Mouse (Mus musculus): ENCODE data around the gene Car9. TPM values are rescaled to one million over a fixed set of nuclear protein-coding genes. Genes with fewer than 3 reads are reported as not detected.

Gene Car9
- 1 to 10 TPM; 1.1 to 2.6 TPM for total RNA-seq (2023)

GRCm38 (mm10) chr4:43506536-43507185, at the start of gene Car9:
Car9 (plus strand) TSS chr4:43506966.

GRCm38 (mm10) chr4:43483535-43484091, 23.2 kb upstream of the Car9 start, which contains the start of gene Sit1:
Sit1 (minus strand) TSS chr4:43483734.

GRCm38 (mm10) chr4:43492821-43493185, 14.0 kb upstream of the Car9 start, which contains the start of gene Ccdc107:
Ccdc107 (plus strand) TSS chr4:43492900.

GRCm38 (mm10) chr4:43499407-43500333, 7.1 kb upstream of the Car9 start, which contains the start of gene Arhgef39:
Arhgef39 (minus strand) TSS chr4:43499695.

GRCm38 (mm10) chr4:43561997-43562768, 55.4 kb downstream of the Car9 start, which contains the start of the genes Creb3 and Tln1:
Creb3 (plus strand) TSS chr4:43562332.
Tln1 (minus strand) TSS chr4:43562691.

Other genes with a start within 250 kb of the Car9 start
- gene Atp8b5, start 239.8 kb upstream of the Car9 start, total RNA-seq (2023), result under 1 TPM in 1 of 2 experiments, not detected in 1; 0.38 TPM
- gene Rusc2, start 125.0 kb upstream of the Car9 start, total RNA-seq (2023), result 1 to 10 TPM; 2.9 to 3.4 TPM
- not detected for gene Fam166b, start 77.8 kb upstream of the Car9 start, total RNA-seq (2023)
- 1 to 10 TPM; 5.8 to 8.1 TPM for gene Tesk1, start 65.0 kb upstream of the Car9 start, total RNA-seq (2023)
- 10 to 100 TPM in 1 of 2 experiments, 1 to 10 TPM in 1; 2.2 to 24.5 TPM for gene Cd72, start 52.3 kb upstream of the Car9 start, total RNA-seq (2023)
- gene Sit1, start 23.2 kb upstream of the Car9 start, total RNA-seq (2023), result under 1 TPM in 1 of 2 experiments, not detected in 1; 0.31 TPM
- 1 to 10 TPM; 5.1 to 5.2 TPM for gene Ccdc107, start 14.1 kb upstream of the Car9 start, total RNA-seq (2023)
- gene Arhgef39, start 7.3 kb upstream of the Car9 start, total RNA-seq (2023), result 10 to 100 TPM; 31.2 to 32.1 TPM
- under 1 TPM; 0.60 to 0.68 TPM for gene Tpm2, start 16.8 kb downstream of the Car9 start, total RNA-seq (2023)
- 10 to 100 TPM; 67.4 to 72.8 TPM for gene Creb3, start 55.4 kb downstream of the Car9 start, total RNA-seq (2023)
- 100 to 1,000 TPM; 547 to 593 TPM for gene Tln1, start 55.7 kb downstream of the Car9 start, total RNA-seq (2023)
- gene Rgp1, start 71.7 kb downstream of the Car9 start, total RNA-seq (2023), result 10 to 100 TPM; 47.1 to 49.4 TPM
- 10 to 100 TPM; 28.4 to 32.8 TPM for gene Gba2, start 71.9 kb downstream of the Car9 start, total RNA-seq (2023)
- not detected for gene Msmp, start 77.5 kb downstream of the Car9 start, total RNA-seq (2023)
- gene Npr2, start 125.0 kb downstream of the Car9 start, total RNA-seq (2023), result under 1 TPM; 0.33 to 0.80 TPM
- not detected for gene Spag8, start 146.6 kb downstream of the Car9 start, total RNA-seq (2023)
- 10 to 100 TPM in 1 of 2 experiments, 1 to 10 TPM in 1; 8.7 to 10.2 TPM for gene Hint2, start 149.5 kb downstream of the Car9 start, total RNA-seq (2023)
- gene Tmem8b, start 162.0 kb downstream of the Car9 start, total RNA-seq (2023), result under 1 TPM; 0.60 to 0.66 TPM
- under 1 TPM in 1 of 2 experiments, not detected in 1; 0.11 TPM for gene Fam221b, start 162.2 kb downstream of the Car9 start, total RNA-seq (2023)
- gene Olfr70, start 193.8 kb downstream of the Car9 start, total RNA-seq (2023), result not detected
- not detected for gene Olfr71, start 203.3 kb downstream of the Car9 start, total RNA-seq (2023)
- gene Hrct1, start 220.2 kb downstream of the Car9 start, total RNA-seq (2023), result not detected
- not detected for gene Spaar, start 223.1 kb downstream of the Car9 start, total RNA-seq (2023)